Mouse (Mus musculus): ENCODE measurements around the gene Sart3. TPM values are rescaled to one million over a fixed set of nuclear protein-coding genes. Genes with fewer than 3 reads are reported as not detected.

Gene Sart3
- total and polyA plus RNA-seq, 2 experiments from 2014 or later, result 28.5 to 54.0 TPM

DNA sequence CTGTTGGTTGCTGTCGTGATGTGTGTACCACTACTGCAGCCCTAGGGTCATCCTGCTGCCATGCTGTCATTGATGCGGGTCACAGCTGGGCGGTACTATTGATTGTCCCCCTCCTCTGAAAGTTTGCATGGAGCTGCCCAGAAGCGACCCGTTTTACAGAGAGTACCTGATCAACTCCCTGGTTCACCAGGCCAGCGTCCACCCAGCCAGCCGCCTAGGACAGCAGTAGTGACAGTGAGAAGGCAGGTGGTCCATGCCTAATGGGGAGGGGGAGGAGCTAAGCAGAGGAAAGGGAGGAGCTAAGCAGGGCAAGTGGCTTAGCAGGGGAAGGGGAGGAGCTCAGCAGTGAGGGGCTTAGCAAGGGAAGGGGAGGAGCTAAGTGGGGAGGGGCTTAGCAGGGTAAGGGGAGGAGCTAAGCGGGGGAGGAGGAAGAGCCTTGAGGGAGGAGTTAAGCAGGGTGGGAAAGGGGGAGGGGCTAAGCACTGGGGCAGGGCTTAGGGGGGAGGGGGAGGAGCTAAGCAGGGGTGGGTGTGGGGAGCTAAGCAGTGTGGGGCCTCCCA, 79.0 kb downstream of the Sart3 start:
- no peak for ATAC-seq
- Histone ChIP-seq H3K4me1 (ENCODE audit: insufficient read depth) (no peaks in the 10 kb centered on the region), H3K27me3 (ENCODE audit: insufficient read depth, low read length) (no peaks in the 10 kb centered on the region), H3K9ac (no peak overlapping the region), H3K9me3 (ENCODE audit: low read length) (no peaks in the 10 kb centered on the region), H3K4me2 (ENCODE audit: low read depth) (no peak overlapping the region), H3K27ac (ENCODE audit: low read depth, low read length) (no peak overlapping the region), H3K4me3 (ENCODE audit: low read depth, low read length) (no peak overlapping the region), H3K36me3 (ENCODE audit: insufficient read depth) (no peaks in the 10 kb centered on the region)
- DNase-seq, result no peak
- no peak for TF ChIP-seq CTCF (IDR thresholded peaks at IDR 0.05; ENCODE audit: low read depth)
- WGBS, result 90% methylated on average over 8 of the region's 8 CpGs

Other genes with a start within 250 kb of the Sart3 start
- 0.92 and 2.7 TPM in 2 replicates for gene Cmklr1, start 122.1 kb downstream of the Sart3 start, total RNA-seq (2014; rRNA removed)
- 0.72 and 1.4 TPM in 2 replicates for gene Cmklr1, start 122.1 kb downstream of the Sart3 start, polyA plus RNA-seq (2015; fragmentation: Nextera tagmentation; extraction: Ambion mirVana)
- gene 1700069L16Rik, start 47.7 kb downstream of the Sart3 start, total RNA-seq (2014; rRNA removed), result not detected in 2 replicates
- gene 1700069L16Rik, start 47.7 kb downstream of the Sart3 start, polyA plus RNA-seq (2015; fragmentation: Nextera tagmentation; extraction: Ambion mirVana), result not detected in 2 replicates
- gene Ficd, start 36.7 kb downstream of the Sart3 start, total RNA-seq (2014; rRNA removed), result 9.2 TPM in 2 replicates
- 6.9 and 8.0 TPM in 2 replicates for gene Ficd, start 36.7 kb downstream of the Sart3 start, polyA plus RNA-seq (2015; fragmentation: Nextera tagmentation; extraction: Ambion mirVana)
- 67.2 and 88.2 TPM in 2 replicates for gene Iscu, start 238 bp upstream of the Sart3 start, total RNA-seq (2014; rRNA removed)
- gene Iscu, start 238 bp upstream of the Sart3 start, polyA plus RNA-seq (2015; fragmentation: Nextera tagmentation; extraction: Ambion mirVana), result 98.9 and 119 TPM in 2 replicates
- gene Tmem119, start 28.0 kb upstream of the Sart3 start, total RNA-seq (2014; rRNA removed), result 5.8 and 8.2 TPM in 2 replicates
- 5.9 and 7.1 TPM in 2 replicates for gene Tmem119, start 28.0 kb upstream of the Sart3 start, polyA plus RNA-seq (2015; fragmentation: Nextera tagmentation; extraction: Ambion mirVana)
- gene Selplg, start 60.1 kb upstream of the Sart3 start, total RNA-seq (2014; rRNA removed), result 1.1 and 1.3 TPM in 2 replicates
- 1.8 and 2.4 TPM in 2 replicates for gene Selplg, start 60.1 kb upstream of the Sart3 start, polyA plus RNA-seq (2015; fragmentation: Nextera tagmentation; extraction: Ambion mirVana)
- 159 and 178 TPM in 2 replicates for gene Coro1c, start 136.2 kb upstream of the Sart3 start, total RNA-seq (2014; rRNA removed)
- 148 and 167 TPM in 2 replicates for gene Coro1c, start 136.2 kb upstream of the Sart3 start, polyA plus RNA-seq (2015; fragmentation: Nextera tagmentation; extraction: Ambion mirVana)
- 7.9 and 11.5 TPM in 2 replicates for gene Ssh1, start 221.4 kb upstream of the Sart3 start, total RNA-seq (2014; rRNA removed)
- gene Ssh1, start 221.4 kb upstream of the Sart3 start, polyA plus RNA-seq (2015; fragmentation: Nextera tagmentation; extraction: Ambion mirVana), result 8.2 and 10.4 TPM in 2 replicates
- gene Dao, start 231.2 kb upstream of the Sart3 start, total RNA-seq (2014; rRNA removed), result not detected in 2 replicates
- not detected in 2 replicates for gene Dao, start 231.2 kb upstream of the Sart3 start, polyA plus RNA-seq (2015; fragmentation: Nextera tagmentation; extraction: Ambion mirVana)

All from forebrain, postnatal 0 days (tissue).